Mouse (Mus musculus) embryo, embryonic 10 days (tissue): ENCODE results near the gene Fgfr2.

Source experiments
- DNase-seq: peaks from one replicate; pipeline ENCODE4 v3.0.0-alpha.2; 2015; ENCODE audit warnings: low spot score

Gene Fgfr2

DNA sequence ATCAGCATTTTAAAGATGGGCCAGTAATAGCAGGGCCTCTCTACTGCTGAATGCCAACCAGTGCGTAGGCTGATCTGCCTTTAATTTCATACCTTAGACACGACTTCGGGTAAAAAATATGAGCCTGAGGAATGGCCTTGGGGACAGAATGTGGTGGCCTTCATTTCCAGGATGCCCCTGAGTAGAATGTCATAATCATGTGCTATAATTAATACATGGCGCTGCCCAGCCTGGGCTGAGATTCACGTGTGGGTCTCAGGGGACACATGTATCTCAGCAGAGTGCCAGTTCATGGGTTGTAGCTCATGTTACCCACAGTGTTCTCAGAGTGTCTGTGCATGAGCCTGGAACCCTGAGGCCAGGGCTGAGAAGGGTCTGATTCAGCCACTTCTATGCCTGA is 1296.3 kb downstream of the Fgfr2 start:
- no peak for DNase-seq

DNA sequence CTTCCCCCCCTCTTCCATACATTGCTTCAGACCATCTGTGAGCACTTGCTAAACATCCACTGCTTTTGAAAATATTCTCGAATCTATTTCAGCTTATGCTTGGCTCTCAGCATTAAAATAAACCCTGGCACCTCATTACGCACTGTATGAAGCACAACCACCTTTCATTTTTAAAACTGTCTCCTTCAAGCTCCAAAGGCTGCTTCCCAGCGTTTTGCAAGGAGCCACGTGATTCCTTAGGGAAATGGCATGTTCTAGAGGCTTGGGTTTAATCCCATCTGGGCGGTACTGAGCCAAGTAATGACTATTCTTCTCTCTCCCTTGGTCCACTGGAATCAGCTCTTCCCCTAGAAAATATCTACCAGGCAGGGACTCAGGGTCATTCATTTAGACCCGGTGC is 1305.2 kb downstream of the Fgfr2 start:
- DNase-seq = no peak

DNA sequence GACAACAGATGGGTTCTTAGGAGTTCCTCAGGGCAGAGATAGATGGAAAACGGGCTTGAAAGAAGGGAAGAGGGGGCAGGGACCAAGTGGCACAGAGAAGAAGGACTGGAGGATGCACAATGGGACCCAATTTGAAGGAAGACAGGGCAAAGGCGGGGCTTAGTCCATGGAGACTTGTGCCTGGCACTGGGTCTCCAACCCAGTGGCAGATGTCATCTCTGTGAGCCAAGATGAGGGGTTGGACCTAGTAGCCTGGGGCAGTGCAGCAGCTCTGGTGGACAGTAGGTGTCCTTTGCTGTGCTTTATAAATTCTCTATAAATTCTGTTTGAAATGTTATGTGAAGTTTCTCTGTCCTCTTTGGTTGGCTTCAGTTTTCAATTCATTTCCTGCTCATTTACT is 1306.5 kb downstream of the Fgfr2 start:
- no peak for DNase-seq

DNA sequence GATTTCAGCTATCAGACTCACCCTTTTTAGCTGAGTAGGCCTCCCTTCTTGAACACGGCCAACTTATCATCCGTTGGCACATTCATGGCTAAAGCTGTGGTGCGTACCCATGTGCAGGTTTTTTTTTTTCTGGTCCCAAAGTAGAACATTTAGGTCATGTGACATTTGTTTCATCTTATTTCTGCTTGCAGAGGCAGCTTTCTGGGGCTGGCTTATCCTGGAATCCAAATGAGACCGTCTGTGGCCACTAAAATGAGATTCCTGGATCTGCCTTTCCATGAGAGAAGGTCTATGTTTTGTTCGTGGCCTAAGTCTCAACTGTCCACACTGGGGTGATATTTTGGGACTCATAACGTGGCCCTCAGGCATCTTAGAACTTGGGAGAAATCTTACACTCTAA is 1311.0 kb downstream of the Fgfr2 start:
- DNase-seq = no peak

DNA sequence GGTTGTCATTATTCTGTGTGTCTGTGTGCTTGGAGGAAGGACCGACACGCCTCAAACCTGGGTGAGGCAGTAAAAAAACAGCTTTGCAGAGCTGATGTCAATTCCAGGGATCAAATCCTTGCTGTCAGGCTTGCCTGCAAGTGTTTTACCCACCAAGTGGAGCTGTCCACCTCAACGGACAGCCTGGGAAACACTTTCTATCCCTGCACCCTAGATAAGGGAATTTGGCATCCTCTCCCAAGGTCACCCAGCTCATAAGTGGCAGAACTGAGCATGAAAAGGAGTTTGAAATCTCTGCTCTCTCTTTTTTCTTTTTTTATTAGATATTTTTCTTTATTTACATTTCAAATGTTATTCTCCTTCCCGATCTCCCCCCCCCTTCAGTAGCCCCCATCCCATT is 1312.2 kb downstream of the Fgfr2 start:
- no peak for DNase-seq

DNA sequence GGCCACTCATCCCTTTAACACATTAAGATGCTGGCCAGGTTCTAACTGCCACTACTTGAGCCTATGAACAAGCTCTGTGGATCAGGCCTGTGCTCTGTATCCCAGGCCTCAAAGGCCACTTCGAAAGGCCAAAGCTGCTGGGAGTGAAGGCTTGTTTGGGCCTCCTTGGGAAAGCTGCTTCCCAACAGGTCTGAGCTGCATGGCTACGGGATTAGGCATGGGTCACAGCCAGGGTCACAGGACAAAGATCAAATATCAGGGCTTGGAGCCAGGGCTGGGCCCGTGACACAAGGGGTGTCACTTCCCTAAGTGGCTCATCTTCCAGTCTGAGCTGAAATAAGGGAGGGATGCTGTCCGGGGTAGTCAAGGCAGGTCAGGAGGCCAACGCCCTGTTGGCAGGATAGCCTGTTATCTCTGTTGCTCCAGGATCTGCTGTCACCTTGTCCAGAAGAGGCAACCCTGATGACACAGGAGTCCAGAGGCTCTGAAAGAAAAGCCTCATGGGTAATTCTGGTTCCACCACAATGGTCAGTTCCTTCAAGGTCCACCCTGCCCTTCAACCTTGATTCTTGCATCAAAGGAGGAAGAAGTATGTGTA is 1313.5 kb downstream of the Fgfr2 start:
- DNase-seq = peak; percentile 77

DNA sequence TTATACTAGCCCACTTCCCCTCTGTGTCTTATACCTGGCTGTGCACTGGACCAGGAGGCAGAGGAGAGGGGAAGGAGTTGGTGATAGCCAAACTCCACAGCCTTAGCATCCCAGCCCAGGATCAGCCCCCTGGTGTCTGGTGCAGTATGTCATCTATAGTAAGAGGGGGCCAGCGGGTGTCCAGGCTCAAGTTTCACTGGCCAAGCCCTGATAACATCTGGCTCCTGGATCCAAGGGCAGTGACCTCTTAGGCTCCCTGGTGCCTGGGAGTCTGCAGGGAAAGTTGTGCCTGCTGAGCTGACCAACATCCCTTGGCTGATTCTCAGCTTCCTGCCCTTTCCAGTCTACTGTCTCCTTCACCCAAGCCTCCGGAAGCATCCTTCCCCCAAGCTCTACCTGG is 1315.9 kb downstream of the Fgfr2 start:
- DNase-seq = peak; percentile 79

DNA sequence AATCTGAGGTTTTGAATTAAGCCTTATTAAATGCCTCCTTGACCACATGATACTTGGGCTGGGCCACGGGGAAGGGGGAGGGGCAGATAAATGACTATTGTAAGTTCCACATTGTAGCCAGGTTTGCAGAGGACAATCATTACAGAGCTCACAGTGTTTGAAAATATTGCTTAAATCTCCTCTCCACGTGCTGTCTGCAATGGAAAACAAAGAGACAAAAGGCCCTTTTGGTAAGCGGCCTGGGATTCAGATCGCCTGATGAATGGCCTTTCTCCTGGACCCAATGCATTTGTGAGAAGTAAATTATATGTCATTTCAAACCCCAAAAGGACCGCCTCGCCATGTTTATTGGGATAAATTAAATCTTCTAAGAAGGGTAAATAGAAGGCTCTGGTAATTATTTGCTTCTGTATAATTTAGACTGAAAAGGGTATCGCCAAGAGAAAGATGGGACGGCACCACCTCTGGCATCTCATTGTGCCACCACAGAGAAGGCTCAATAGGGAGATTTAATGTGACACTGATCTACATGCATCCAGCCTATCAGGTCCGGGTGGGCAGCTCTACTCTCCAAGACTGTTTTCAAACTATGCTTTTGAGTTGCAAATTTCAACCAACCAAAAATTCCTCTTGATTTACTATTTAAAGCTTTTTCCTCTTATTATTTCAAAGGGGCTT is 1317.5 kb downstream of the Fgfr2 start:
- DNase-seq = peak; percentile 20

DNA sequence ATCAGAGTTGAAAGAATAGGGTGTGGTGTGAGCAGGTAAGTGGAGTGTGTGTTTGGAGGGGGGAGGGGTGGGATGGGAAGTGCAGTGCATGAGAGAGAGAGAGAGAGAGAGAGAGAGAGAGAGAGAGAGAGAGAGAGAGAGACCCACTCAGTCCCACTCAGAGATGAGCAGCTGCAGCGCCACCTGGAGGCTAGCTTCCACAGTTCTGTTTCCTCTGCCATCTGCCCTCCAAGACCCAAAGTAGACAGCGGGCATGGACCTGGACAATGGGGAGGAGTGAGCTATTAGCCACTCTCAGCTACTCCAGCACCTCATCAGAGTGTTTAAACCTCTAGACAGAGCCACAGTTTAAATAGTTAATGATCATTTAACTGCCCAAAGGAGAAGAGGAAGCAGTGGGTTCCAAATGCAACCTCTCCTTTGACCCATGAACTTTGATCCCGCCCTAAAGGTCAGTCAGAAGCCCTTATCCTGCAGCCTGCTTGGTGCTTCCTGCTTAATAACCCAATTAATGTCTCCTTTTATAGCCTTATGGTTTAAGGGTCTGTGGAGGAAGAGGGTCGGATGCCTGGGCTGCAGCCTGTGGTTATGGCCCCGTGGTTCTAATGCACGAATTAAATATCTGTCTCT is 1322.6 kb downstream of the Fgfr2 start:
- peak; percentile 77 for DNase-seq

DNA sequence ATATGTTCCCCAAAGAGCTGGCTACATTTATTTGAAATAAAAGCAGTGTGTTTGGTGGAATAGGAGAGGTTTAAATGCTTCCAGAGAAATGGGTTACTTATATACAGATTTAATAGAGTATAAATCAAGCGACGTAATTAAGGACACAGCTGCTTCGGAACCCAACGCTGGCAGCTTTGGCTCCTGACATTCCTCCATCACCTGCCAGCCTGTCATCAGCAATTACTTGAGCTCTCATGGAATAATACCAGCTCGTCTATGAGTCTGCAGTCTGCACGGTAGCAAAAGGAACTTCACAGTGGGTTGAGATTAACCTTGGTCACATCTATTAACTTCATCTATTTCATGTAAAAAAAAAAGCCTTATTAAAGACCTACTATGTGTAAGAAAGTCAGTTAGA is 1326.0 kb downstream of the Fgfr2 start:
- no peak for DNase-seq

DNA sequence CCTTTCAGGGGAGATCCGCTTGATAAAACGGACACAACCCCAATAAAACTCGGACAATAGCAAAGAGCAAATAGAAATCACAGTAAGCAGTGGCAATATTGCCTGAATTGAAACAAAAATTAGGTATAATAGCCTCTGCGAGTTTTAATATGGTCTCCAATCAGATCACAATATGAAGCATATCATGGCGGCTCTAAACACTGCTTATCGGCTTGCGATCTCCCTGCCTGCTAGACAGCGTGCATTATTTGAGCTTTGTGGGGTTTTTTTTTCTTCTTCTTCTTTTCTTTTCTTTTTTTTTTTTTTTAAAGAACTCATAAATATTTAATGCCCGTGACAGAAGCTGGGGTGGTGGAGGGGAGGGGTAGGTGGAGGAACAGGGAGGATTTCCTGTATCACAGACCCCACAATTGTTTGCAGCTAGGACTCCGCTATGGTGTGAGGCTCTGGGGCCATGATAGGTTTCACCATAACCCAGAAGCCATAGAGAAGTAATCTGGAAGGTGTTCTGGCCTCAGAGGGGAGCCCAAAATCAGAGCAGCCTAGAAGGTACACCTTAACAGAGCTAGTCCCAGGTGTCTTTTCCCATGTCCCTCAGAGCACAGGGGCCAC is 1334.4 kb downstream of the Fgfr2 start:
- DNase-seq = no peak

DNA sequence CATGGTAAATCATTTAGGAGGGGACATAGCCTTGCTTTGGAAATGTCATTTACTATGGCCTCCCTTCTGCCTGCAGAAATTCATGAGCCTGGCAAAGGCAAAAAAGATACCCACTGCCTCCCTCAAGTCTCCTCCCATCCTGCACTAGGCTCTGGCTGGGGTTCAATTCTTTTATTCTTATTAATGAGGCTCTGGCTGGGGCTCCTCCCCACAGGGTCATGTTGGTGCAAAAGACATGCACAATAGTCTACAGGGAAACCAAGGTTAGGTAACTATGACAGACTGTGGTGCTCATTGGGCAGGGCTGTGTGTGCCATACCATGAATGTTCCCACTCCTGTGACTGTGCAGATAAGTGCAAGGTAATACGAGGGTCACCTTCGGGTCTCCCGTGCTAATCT is 1337.4 kb downstream of the Fgfr2 start:
- DNase-seq = no peak

DNA sequence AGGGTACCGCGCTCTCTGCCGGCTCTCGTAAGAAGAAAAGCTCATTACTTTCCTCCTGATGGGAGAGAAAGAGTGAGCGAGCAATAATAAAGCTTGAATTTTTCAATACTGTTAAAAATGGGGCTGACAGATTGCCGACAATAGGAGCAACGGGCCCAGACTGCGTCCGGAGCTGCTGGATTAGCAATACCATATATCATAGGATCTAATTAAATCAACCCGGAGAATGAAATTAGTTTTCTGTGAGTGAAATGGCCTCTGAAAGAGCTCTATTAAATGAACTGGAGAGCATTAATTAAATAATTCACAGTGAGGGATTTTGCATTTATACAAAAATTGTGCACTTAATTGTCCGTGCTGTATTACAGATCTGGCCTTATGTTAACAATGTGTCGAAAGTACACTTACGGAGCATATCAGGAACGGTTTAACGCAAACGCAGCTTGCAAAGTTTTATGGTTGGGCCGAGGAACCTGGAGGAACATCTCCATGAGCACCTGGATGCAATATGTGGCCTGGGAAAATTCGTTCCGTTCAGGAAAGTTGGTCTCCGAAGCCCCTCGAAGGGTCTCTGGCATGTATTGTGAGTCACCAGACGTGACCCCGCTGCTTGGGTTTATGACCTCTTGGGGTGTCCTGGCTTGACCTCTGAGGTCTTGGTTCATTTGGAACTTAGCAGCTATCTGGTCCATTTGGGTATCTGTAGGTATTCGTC is 1344.7 kb downstream of the Fgfr2 start:
- peak; percentile 33 for DNase-seq

DNA sequence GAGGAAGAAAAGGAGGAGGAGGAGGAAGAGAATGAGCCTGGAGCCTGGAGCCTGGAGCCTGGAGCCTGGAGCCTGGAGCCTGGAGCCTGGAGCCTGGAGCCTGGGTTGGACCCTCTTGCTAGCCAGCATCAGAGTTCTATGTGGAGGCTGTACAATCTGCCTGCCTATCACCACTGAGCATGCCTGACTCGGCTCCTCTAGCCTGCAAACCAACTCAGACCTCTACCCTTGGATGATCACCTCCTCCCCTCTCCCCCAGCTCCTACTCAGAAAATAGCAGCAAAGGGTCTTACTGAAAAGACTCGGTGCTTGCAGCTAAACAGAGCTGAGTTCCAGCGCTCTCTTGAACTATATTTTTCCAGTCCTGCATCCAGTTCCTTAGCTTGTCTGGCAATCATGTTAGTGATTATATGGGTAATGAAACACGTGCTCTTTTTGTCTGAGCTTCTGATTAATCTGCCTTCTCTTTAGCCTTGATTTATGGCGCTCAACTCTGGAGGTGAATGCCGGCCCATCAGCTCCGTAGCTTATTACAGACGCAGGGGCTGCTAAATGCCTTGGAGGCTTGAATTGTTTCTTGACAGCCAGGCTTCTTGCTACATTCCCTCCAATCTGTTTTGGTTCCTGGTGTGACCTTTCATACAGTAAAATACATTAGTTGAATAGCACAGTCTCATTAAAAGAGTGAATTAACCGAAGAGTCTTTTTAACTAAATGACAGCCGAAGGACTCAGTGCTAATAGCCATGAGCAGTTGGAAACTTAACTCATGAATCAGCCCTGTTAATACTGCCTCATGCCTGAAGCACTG is 1345.5 kb downstream of the Fgfr2 start:
- DNase-seq = peak; percentile 62

DNA sequence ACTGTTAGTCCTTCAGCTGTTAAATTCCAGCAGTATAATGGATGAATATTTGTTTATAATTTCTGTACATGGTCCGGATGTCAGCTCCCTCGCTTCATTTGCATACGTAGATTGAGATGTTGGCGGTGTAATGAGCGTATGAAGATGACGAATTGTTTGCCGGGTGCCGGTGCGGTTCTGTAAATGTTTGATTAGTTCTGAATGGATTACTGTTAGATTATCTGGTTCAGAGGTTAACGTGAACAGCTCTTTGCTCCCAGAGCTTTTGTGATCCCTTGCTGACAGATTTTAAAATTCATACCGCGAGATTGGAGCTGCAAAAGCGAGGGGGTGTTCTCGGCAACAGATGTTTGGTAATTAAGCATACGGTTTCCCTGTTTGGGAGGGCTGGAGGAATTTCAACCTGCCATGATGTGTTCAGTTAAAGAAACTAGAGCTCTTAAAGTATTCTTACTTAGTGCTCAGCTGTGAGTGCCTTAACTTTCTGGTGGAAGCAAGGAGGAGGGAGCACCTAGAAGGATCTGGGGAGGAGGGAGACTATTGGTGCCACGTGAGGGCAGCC is 1346.9 kb downstream of the Fgfr2 start:
- DNase-seq = no peak

DNA sequence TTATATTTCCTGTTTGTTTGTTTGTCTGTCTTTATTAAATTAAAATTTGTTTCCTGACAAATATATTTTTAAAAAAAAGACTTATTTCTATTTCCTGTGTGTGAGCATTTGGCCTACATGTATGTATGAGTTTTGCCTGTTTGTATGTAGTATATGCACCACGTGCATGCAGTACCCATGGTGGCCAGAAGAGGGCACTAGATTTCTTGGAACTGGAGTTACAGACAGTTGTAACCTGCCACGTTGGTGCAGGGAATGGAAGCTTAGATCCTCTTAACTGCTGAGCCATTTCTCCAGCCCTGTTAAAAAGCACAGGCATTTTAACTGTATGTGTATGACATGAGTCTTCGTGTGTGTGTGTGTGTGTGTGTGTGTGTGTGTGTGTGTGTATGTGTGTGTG is 1365.2 kb downstream of the Fgfr2 start:
- no peak for DNase-seq

DNA sequence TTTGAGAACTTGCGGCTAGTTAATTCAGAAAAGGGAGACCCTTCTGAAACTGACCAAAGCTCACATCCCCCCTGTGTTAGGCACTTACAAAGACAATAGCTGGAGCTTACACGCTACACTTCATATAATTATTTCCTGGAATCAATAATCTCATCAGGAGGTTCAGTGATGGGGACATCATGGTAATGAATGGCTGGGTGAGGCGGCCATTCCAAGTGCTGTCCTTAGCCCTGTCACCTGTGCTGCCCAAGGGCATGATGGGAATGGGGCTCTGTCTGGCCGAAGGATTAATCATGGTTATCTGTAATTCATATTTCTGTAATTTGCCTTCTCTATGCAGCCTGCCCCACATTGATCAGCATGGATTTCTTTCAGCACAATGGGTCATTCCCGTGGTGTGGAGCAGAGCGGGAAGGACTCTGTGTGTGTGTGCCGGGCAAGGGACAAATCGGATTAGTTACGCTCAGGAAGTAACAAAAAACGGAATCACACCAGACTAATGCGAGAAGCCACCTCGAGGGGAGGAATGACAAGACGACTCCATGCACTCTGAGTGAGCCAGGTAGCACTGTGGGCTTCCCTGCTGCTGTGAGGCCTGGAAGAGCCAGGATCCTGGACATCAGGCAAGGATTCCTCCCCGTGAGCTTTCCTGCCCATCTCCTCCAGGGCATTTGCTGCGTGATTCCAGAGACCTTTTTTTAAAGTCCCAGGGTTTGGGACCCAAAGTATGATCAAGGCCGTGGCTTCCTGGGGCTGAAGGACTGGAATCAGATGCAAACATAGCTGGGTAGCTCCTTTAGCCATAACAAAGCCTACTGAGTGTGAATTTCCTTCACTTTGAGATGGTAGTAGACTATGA is 1375.8 kb downstream of the Fgfr2 start:
- DNase-seq = peak; percentile 57

DNA sequence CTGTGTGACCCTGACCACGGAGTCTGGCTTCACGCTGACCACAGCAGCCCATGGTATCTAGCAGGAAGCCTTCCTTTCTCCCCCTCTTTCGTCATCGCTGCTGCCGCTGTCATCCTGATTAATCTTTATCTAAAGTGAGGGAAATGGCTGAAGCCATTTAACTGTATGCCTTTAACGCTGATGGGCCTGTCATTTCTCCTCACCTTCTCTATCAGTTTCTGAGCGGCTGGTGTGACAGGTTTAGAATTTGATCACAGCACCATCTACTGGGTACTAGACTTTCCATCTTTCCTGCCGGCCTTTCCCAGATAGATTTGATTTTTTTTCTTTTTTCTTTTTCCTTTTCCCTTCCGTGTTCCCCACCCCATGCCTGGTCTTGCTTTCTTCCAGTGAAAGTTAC is 1376.4 kb downstream of the Fgfr2 start:
- DNase-seq = peak; percentile 57

DNA sequence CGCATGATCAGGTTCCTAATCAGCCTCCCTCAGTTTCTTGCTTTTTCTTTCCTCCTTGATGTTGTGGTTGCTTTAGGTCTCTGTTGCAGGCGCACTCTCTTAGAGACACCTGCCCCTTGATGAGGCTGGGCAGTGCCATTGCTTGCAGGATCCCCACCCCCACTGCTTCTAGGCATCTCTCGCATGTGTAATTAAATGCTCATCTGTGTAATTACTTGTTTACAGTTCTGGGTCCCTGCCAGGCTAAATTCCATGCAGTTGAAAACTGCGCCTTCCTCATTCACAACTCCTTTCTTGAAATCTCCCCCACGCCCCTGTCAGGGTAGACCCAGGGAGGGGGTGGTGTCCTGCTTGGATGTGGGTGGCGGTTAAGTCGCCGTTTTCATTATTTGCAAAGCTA is 1380.0 kb downstream of the Fgfr2 start:
- DNase-seq = no peak

DNA sequence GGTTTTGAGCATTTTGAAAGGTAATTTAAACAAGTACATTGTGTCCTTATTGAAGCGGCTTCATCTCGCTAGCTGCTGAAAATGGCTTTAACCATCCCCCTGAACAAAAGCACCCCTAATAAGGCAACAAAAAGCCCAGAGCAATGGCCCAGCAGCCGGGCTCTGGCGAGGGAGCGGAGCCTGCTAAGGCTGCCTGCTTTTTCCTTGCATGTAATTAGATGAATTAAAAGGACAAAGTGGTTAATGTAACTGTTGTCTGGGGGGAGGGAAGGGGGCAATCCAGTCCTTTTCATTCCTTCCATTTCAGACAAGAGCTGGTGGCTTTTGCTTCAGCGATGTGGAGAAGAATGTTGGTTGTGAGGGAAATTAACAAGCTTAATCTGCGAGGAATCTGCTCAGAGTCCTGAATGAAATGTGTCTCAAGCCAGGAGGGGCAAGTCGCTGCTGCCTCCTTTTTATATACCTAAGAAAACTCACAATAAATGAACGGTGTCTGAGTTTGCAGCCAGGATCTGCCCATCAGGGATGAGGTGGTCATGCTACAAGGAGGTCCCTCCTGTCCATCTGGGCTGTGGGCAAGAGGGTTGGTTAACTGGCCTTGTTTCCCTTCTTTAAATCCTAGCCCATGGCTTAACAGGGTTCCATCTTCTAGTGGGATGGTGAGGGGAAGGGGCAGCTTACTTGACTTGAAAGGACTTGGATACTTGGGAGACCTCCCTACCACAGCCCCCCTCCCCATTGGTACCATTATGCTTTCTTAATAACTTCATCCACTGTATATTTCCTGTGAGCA is 1400.2 kb downstream of the Fgfr2 start:
- DNase-seq = no peak
